Mouse (Mus musculus) spleen, adult 2 months (tissue): ENCODE measurements around the gene Fbxl18.

Experiments
- CTCF ChIP-seq: fragments of 200-500 bp; IDR thresholded peaks from 2 replicates; pipeline ENCODE4 v1.5.1; 2011; ENCODE audit warnings: mild to moderate bottlenecking, inconsistent platforms; ENCODE audit not compliant: insufficient read depth, insufficient read length, insufficient replicate concordance; ENCODE audit errors: extremely low read depth
- POLR2A ChIP-seq: fragments of 200-500 bp; IDR thresholded peaks from 2 replicates; pipeline ENCODE4 v1.6.1; 2011; ENCODE audit warnings: low read depth, low read length, inconsistent platforms

- TF ChIP-seq CTCF (peak; percentile 81), POLR2A (peak; percentile 80)
Measured at GRCm38 (mm10) chr5:142905725-142906531, 10.7 kb upstream of the Fbxl18 start.
